Mouse (Mus musculus) retina, postnatal 7 days (tissue): Measurements from ENCODE around the gene Ccnd3.
"Not testable (repeated sequence)": the region's sequence is repeated elsewhere in the genome, so short reads cannot be mapped to it uniquely, and the experiment has no call there.

Experiments
- DNase-seq: peaks from one replicate; pipeline ENCODE4 v3.0.0-alpha.2; 2012; ENCODE audit warnings: low read depth, low spot score

Gene Ccnd3

DNA sequence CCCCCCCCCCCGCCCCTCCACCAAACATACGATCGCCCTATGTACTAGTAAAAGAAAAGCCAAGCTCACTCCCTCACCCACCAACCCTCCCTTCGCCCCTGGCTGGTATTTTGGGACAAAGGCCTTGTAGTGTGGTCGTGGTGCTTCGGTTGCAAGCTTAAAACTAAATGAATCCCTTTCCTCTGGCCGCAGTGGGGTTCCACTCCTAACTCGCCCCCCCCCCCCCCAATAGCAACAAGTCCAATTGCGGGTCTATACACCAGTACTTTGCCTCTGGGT, 90.1 kb downstream of the Ccnd3 start:
- DNase-seq: no peak

DNA sequence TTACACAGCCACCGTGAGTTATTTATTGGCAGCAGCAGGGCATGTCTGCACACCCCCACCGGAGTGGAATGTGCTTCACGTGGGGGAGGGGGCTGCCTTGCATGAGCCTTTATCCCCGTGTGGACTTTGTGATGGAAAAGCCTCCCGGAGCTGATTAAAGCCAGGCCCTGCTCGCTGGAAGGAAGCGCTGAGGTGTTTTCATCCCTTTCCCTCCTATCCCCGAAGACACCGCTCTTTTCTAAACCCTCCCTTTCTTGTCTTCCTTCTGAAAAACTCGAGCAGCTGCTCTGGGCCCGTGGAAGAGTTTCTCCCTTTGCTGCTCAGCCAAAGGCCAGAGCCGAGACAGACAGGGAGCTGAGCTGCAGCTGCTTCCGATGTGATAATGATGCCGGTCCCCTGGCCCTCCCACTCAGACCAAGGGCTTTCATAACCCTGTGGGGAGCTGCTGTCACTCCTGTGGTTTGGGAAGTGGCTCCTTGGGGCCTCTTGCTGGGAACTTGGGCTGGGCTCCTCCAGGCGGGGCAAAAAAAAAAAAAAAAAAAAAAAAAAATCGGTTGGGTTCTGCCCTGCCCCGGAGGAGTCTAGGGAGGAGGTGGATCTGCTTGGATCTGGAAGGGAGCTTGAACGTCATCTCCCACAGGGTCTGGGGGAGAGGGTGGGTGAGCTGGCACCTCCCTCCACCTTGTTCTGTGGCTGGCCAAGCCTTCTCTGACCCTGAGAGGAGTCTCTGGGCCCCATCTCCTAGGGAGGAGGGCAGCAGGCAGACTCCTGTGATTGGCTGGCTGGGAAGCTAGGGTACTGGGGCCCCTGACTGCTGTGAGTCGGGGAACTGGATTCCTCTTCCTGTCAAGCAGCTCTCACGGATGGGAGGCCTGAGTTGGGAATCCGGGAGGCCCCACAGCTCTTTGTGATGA, 90.7 kb downstream of the Ccnd3 start:
- DNase-seq: no peak

DNA sequence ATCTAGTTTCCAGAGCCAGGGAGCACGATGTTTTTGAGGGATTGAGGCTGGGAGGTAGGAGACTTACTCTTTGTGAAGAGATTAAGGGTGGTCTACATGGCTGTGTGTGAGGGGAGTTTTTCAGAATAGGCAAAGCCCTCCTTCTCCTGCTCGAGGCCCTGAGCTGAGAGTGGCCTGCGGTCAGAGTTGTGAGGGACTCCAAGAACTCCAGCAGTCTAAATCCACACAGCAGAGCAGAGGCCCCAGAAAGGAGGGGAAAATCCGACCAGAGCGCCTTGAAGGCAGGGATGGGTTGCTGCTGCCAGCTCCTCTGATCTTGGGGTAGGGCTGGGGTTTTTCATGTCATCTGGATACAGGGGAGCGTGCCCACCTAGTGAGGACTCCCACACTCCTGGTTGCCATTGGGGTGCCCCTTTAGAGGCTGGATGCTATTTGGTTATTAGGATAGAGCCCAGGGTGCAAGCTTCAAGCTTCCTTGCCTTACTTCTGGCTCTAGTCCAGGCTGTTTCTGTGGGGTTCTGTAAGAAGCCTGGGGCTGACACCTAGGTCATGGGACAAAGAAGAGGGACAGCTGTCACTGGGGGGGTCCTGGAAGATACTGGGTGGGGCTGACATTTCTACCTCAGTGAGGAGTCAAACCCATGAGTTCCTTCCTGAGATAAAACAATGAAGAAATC, 91.4 kb downstream of the Ccnd3 start:
- DNase-seq: no peak

DNA sequence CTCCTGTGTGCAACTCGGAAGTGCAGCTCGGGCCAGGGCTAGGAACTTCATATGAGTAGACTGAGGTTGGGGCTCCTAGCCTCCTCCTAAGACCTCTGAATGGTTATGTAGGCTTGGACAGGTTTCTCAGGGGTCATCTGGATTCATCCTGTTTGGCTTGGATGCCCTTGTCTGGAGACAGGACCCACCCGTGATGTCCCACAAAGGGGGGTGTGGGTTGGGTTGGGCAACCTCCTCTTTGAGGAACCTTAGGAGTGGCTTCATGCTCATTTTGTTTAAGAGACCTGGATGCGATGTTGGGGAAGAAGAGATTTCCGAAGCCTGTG, 92.0 kb downstream of the Ccnd3 start:
- DNase-seq: no peak

DNA sequence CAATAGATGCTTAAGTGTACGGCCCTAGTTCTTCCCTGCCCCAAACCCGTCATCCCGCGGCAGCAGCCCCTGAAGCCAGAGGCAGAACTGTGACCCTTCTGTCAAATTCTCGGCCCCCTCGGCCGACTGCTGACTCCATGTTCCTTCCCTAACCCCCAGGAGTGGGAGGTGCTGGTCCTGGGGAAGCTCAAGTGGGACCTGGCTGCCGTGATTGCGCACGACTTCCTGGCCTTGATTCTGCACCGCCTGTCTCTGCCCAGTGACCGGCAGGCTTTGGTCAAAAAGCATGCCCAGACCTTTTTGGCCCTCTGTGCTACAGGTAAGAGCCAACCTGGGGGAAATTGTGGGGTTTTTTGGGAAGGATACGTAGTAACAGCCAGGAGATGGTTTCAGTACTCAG, 92.4 kb downstream of the Ccnd3 start:
- DNase-seq: no peak

DNA sequence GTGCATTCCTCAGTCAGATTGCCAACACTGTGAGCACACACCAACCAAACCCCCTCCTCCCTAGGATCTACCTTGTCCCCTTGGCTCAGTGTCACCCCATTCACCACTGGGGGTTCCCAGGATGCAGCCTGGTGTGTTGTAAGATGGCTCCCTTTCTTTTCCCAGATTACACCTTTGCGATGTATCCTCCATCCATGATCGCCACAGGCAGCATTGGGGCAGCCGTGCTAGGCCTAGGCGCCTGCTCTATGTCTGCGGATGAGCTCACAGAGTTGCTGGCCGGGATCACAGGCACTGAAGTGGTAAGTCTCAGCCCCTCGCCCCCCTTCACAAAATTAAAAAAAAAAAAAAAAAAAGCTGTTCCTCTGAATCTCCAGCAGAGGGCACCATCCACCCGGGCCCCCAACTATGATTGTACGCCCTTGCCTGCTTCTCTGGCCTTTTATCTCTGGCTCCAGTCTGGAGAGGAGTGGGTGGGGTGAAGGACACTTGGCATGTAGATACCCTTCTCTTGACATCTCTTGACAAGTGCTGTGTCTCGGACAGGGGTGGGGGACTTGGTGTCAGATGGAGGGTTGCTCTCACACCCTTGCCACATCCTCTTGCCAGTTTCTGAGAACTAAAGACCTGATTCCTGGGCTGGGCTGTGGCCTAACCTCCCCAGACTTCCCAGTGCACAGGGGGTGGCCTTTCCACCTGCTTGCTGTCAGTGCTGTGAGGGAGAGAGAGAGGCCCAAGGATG, 93.2 kb downstream of the Ccnd3 start:
- DNase-seq: no peak

DNA sequence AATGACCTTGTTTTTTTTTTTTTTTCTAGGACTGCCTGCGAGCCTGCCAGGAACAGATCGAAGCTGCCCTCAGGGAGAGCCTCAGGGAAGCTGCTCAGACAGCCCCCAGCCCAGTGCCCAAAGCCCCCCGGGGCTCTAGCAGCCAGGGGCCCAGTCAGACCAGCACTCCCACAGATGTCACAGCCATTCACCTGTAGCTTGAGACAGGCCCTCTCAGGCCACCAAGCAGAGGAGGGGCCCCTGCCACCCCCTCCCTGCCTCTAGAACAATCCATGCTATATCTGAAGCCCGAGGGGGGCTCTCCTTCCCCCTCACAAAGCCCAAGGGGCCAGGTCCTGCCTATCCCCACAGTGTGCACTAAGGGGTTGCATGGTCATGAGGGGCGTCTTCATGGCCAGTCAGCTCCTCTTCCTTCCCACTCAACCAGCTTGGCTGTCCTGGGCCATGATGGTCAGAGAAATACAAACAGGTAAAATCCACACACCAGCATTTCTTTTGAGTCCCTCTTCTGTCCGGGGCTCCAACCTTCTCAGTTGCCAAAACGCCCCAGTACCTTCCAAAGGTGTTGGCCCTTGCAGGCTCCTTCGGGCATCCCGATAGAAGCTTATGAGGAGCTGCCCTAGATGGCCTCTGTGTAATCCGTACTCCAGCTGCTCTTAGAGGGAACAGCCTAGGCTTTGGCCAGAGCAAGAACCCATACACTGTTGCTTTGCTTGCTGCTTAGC, 93.9 kb downstream of the Ccnd3 start:
- not testable (repeated sequence) for DNase-seq

DNA sequence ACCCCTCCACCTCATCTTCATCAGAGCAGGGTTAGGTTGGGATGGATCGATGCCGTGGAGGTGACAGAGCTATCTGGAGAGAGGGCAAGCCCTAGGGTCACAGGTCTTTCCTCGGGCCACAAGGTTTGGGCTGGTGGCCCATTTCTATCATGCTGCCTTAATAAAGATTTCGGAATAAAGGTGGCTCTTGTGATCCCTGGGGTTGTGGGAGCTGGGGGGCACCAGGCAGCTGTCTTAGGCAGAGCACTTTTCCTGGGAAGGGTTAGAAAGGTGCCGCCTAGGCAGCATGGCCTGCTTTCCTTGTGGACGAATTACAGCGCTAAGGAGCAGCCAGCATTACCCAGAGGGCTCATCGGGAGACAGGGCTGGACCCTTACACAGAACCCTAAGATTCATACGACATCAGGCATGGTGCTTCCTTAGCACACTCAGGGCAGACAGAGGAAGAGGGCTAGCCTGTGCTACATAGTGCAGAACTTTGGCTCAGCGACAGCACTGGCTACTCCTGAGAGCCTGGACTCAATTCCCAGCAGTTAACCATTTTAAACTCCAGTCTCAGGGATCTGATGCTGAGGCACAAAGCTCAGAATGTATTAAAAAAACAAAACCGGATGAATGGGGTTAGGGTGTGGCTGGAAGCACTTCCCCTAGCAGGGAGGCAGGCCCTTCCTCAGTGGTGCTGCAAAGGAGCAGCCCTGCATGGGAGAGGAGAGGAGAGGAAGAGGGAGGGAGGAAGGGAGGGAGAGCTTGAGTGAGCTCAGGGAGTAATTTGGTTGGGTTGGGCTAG, 94.9 kb downstream of the Ccnd3 start:
- DNase-seq: no peak

DNA sequence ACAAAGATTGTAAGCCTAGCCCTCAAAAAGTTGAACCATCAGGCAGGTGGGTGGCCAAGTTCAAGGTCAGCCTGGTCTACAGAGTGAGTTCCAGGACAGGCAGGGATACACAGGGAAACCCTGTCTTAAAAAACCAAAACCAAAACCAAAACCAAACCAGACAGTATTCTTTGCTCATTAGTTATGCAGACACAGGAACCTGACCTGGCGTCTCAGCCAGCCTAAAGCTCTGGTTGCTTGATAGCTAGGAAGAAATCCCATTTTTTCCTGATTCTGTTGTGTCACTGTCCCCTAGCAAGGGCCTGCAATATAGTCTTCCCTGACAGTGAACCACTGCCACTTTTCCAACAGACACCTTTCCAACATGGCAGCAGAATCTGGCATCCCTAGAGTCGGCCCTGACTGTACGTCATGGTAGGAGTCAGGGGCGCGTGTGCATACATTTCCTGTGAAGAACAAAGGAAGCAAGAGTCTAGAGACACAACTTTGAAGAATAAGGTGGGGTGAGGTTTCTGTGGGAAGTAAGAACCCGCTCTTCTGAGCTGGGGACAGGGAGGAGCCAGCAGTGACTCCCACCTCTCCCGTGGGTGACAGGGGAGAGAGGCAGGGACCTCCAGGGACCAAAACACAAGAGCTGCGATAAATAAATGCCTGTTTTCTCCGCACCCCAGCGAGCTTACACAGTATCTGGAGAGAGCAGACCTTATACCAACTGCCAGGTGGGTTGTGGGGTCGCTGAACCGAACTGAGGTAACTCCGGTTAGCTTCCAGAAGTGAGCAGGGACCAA, 95.9 kb downstream of the Ccnd3 start:
- DNase-seq: no peak

DNA sequence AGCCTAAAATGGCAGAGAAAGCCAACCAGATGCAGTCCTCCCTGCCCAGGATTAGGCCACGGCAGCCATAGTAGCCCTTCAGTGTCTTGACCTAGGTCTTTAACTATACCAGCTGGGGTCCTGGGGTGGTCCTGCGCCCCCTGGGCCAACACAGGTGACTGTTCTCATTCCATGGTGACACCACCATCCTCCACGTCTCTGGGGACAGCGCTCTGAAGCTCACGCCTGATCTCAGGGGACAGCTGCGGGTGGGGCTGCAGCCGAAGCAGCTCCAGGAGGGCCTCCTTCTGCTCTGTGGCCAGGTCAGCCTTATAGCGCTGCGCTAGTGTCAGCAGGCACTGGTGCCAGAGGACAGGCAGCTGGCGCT, 96.5 kb downstream of the Ccnd3 start:
- no peak for DNase-seq

DNA sequence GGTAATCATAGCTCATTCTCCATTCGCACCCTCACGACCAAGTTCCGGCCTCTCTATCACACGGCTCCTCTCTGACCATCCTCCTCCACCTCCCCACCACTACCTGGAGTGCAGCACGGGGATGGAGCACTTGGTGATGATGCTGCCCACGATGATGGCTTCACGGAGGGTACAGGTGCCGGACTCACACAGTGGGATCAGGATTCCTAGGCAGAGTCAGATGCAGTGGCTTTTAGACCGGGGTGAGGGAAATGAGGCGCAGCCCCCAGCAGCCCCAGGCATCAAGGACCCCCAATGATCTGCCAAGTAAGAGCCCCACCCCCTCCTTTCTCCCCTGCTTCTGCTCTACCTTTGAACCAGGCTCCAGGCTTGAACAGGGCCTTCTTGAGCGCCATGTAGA, 97.4 kb downstream of the Ccnd3 start:
- no peak for DNase-seq

DNA sequence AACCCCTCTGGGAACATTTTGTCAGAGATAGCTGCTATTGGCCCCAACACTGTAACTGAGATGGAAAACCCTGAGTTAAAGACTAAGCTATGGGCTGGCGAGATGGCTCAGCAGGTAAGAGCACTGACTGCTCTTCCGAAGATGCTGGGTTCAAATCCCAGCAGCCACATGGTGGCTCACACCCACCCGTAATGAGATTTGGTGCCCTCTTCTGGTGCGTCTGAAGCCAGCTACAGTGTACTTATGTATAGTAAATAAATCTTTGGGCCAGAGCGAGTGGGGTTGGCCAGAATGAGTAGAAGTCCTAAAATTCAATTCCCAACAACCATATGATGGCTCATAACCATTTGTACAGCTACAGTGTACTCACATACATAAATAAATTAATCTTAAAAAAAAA, 101.4 kb downstream of the Ccnd3 start:
- no peak for DNase-seq

DNA sequence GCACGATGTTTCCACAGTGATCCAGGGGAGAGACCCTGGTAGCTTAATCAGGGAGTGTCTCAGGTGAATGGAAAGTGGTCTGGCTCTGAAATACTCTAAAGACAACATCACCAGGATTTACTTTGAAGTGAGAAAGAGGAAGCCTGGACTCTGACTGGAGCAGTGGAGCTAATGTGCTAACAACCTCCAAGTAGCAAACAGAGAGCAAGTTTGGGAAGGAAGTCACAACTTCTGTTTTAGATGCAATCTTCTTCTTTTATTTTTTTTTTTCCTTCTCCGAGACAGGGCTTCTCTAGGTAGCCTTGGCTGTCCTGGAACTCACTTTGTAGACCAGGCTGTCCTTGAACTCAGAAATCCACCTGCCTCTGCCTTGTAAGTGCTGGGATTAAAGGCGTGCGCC, 104.3 kb downstream of the Ccnd3 start:
- no peak for DNase-seq

DNA sequence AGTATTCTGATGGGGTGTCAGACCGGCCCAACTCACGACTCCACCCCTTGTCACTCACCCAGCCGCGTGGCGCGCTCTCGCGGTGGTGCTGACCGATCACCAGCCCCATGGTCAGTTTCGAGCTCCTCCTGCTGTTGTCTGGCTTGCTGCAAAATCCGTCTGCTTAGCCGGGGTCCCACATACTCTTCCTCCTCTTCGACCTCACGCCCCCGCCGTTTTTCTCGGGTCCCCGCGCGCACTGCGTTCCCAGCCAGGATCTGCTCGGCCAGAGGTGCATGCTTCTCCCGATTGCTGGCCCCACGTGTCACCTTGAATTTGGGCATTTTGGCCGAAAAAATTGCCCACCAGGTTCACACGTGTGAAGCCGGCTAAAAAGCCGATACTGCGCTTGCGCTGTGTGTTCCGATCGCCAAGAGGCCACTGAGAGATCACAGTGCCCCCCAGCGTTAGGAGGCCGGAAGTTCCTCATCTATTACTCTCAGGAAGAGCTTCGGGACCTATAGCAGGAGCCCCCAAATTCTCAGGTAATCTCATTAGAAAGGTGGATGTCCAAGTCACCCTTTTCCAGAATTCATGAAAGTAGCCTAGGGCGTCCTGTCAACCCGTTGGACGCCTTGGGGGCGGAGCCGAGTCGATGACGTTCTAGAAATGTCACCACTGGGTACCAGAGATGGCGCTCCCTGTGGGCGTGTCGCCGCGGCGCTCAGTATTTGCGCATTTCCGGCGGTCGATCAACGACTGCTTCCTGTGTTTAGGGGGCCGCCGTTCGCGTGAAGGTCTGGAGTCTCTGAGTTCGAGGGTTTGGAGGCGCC, 106.2 kb downstream of the Ccnd3 start, which contains the start of the genes Bysl, Med20 and Gm20517:
Bysl (minus strand) TSS at position 644 of the 812 bp plus-strand sequence.
Med20 (plus strand) TSS at position 734 of the 812 bp plus-strand sequence.
Gm20517 (plus strand) TSS at position 741 of the 812 bp plus-strand sequence.
- DNase-seq: peak; percentile 95

DNA sequence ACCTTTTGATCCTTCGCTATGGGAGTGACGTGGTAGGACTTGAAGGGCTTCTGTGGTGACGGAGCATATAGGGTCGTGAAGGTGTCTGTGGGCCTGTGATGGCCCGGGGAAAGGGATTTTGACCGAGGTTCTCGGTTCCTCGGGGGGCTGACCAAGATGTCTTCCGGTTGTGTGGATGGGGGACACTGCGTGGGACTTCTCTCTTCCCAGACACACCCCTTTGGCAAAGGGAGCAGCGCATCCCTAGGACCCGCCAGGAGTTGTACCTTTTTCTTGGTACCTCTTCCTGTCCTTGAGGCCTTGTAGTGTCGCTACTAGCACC, 106.8 kb downstream of the Ccnd3 start:
- no peak for DNase-seq

DNA sequence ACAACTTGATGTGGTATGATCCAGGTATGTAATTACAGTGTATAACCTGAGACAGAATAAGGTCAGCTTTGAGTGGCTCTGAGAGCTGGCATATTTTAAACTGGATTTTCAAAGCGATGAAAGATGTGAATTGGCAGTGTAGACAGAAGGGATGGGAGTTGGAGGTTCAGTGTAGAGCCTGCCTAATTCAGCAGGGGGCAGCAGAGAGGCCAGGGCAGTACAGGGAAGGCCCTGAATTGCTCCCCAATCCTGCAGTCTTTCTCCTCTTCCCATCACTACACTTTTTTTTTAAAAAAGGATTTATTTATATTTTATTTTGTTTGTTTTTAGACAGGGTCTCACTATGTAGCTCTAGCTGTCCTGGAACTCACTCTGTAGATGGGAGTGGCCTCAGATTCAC, 109.2 kb downstream of the Ccnd3 start:
- no peak for DNase-seq

DNA sequence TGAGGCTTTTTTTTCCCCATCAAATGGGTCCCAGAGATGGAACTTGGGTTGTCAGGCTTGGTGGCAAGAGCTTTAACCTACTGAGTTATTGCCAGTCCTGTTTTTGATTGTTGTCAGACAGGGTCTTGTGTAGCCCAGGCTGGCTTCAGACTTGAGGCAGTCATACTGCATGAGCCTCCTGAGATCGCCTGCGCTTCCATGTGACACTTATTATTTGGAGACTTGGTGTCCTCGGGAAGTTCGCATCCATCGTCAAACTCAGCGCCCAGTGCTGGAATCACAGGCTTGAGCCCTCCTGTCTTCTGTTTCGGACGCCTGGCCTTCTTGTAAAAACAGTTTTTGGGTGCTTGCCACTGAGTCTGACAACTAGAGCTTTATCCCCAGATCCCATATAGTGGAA, 111.3 kb downstream of the Ccnd3 start:
- DNase-seq: no peak

DNA sequence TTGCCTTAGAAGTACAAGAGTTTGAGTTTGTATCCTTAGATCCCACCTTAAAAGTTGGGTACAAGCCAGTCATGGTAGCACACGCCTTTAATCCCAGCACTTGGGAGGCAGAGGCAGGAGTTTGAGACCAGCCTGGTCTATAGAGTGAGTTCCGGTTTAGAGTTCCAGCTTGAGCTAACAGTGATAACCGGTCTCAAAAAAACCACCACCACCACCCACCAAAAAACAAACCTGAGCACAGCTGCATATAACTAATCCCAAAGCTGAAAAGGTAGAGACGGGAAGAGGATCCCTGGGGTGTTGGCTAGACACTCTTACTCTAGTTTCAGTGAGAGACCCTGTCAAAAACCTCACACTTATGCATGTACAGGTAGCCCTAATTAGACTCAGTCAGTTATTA, 111.8 kb downstream of the Ccnd3 start:
- no peak for DNase-seq

DNA sequence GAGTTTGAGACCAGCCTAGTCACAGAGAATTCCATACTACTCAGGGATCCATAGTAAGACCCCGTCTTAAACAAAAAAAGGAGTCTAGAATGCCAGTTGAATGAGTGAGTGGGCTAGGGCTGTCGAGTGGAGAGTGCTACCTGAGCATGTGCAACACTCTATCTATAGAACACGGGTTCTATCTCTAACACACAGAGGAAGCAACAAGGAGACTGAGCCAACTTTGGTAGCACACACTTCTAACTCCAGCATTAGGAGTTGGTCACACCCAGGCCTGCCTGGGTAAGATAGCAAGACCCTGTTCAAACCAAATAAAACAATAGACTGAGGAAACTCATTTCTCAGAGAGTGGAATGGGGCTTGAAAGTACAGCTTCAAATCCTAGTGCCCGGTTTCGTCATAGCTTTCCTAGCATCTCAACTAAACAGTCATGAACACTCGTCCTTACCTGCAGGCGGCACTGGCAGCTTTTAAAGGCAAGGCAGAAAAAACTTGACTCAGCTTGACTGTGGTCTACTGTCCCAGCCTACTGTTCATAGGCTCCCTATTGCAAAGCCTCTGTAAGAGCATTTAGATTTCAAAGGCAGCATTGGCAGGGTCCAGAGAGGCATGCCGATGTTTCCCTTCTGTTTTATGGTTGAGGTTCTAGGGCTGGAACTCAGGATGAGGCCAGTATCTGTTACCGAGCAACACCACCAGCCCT, 112.9 kb downstream of the Ccnd3 start:
- DNase-seq: no peak
